Mouse (Mus musculus) left cerebral cortex, adult 8-10 months (tissue): ENCODE results near the gene Arid1b. TPM values are rescaled to one million over a fixed set of nuclear protein-coding genes. Genes with fewer than 3 reads are reported as not detected.

Source experiments
- DNase-seq, 2 experiments: peaks; one replicate each; pipeline ENCODE4 v3.0.0; 2022; ENCODE audit warnings: low spot score in 2 of 2
- total RNA-seq, 4 experiments: library from RNA; stranded (reverse); gene quantifications; 2 replicates each; pipeline ENCODE4 v1.2.4; 2022

Gene Arid1b
- total RNA-seq, 4 experiments from 2014 or later, result 70.1 to 83.9 (median 72.5) TPM

DNA sequence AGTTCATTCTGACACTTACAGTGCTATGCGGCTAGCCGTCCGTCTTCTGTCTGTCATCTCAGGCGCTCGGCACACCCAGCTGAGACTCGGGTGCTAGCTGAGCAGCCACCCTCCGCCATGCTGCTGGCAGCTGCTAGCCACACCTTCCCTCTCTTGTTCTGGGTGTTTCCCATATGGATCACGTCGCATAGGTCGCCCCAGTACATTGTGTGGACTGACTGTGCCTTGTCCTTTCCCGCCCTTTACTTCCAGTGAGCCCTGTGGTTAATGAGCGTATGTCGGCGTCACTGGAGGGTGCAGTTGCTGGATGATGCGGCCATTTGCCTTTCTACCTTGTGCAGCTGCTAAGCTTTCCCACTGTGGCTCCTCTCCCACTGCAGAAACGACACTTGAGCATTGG, 59.1 kb downstream of the Arid1b start:
- DNase-seq, result no peak

DNA sequence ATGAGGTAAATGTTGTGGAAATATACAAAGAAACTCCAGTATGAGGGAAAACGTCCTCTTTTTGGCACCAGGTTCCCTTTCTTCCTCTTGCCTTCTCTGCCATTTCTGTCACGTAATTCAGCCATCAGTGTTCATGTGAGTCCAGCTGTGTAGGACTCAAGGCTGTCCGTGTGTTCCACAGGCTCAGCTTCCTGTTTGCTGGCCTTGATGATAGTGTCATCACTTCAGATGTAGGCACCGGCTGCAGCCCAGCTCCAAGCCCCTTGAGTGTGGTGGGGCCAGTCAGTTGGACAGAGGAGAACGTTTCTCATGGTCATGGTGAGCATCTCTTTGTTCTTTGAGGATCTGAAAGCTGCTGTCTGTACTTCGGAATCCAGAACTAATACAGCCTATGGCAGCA, 61.3 kb downstream of the Arid1b start:
- DNase-seq, result no peak

DNA sequence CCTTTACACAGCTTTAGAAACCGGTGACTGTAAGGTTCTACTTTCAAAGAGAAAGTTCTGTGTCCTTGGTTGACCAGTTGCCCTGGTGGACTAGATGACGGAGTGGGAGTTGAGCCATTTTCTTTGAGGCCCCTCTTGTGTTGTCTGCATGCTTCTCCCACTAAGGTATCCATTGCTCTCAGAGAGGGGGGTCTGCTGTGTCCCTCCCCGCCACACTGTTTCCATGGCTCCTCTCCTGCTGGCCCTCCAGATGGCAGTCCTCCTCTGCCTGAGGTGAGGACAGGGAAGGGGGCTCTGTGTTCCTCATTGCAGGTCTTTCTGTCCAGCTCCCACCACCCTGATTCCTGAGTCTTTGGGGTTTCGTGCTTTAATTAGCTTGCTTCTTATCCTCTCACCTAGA, 62.5 kb downstream of the Arid1b start:
- DNase-seq, result no peak

DNA sequence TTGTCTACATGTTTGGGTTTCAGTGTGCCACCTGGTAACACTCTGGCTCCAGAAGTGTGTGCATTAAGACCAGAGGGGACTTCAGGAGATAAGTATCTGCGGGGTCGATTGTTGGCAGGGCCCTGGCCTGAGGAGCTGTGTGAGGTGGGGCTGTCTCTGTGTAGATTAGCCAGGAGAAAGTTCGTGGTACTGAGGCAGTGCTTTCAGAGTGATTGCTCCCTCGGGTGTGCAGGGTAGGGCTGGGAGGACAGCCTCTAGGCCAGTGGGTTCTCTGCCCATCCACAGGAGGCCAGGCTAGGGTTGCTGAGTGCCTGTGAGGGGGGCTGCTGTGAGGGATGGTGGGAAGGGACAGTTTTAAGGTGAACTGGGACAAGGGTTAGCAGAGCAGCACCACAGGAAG, 63.2 kb downstream of the Arid1b start:
- no peak for DNase-seq

DNA sequence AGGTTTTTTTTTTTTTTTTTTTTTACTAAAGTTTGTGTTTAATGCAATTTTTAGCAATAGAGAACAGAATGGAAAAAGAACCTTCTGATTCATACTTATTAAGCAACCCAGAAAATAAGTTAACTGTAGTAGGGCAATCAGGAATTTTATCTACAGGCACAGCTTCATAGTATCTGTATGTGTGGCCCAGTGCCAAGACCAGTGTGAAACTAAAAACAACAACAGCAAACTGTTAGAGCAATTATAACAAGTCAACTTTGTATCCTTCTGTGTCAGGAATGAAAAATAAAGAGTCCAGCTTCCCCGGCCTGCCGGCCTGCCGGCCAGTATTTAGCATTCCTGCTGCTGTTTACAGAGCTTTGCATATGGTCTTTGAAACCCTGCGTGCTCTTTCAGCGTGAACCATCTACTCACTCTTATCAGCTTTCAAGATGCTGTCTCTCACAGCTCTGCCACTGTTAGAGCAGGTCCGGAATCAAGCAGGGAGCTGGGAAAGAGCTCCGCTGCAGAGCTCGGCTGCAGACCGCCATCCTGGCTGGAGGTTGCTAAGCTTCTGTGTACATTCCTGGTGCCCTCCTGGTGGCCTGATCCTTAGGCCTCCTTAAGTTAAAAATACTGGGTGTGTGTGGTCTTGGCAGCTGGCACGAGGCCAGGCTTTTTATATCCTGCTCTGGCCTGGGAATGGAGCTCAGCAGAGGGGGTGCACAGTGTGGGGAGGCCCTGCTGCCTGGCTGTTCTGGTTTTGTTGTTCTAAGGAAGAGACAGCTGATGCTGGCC, 64.0 kb downstream of the Arid1b start:
- DNase-seq, result peak in 1 of 2 experiments; percentile 29

DNA sequence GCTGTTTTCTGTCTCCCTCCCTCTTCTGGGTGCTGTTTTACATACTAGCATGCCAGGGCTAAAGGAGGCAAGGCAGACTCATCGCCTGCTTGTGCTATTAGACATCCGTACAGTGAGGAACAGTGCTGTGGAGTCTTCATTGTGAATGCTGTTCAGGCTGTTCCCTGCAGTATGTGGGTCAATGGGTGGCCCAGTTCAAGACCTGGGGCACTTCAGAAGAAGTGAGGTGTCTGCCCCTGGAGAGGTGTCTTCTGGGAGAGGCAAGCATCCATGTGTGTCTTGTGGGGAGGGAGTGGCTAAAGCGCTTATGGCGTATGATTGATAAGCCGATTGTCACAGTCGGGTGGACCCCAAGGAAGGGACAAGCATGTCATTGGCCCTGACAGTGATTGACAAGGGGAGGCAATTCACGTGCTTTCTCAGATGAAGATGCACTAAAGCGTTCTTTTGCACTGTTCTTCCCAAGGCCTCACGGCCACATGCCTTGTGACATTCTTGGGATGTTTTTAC, 65.0 kb downstream of the Arid1b start:
- DNase-seq, result no peak

DNA sequence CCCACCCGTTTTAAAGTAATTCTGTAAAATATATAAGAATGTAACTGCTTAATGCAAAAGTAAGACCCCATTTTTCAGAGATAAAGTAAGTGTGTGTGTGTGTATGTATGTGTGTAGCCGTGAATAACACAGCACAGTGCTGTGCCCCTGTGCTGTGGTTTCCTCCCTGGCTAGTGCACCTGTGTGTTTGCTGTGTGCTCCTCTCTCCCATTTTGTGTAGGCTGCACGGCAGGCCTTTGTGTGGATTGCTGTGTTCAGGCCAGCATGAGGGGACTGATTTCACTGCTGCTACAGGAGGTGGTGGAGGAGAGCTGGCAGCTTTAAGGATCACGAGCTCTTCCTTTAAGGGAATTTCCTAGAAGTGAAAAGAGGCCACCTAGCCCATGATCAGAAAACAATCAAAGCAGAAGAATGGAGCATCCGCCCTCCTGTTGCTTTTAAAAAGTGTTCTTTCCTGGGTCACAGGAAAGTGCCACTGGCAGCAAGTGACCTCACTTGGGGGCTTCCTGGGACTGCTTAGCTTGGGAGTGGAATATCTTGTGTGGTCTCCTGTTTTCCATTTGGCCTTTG, 66.5 kb downstream of the Arid1b start:
- DNase-seq, result no peak

DNA sequence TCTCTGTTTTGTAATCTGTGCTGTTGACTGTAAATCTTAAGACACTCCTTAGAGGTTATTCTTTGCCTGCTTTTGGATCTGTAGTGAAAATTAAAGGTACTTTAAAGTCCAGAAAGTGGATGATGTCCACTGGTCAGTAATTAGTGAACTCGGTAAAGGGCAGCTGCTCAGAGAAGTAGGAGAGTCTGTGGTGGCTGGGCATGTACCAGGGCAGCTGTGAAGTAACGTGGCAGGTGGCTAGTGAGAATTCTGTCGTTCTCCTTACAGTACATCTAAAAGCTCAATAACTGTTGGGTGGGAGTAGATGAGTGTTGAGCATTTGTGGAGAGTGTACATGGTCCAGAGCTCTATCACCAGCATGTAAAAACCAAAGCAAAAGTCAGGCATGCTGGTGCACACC, 67.1 kb downstream of the Arid1b start:
- no peak for DNase-seq

DNA sequence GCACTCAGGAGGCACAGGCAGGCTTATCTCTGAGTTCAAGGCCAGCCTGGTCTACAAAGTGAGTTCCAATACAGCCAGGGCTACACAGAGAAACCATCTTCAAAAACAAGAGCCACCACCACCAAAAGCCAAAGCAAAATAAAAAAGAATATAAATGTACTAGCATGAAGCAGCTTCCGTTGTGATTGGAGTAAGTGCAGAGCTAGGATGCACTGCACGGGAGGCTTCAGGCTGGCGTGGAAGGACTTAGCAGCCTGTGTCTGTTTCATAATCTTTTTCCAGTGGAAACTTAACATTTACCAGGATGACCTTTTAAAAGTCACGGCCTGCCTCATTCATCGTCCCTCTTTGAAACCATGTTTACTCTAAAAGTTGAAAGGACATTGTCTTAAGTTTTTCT, 67.5 kb downstream of the Arid1b start:
- no peak for DNase-seq

DNA sequence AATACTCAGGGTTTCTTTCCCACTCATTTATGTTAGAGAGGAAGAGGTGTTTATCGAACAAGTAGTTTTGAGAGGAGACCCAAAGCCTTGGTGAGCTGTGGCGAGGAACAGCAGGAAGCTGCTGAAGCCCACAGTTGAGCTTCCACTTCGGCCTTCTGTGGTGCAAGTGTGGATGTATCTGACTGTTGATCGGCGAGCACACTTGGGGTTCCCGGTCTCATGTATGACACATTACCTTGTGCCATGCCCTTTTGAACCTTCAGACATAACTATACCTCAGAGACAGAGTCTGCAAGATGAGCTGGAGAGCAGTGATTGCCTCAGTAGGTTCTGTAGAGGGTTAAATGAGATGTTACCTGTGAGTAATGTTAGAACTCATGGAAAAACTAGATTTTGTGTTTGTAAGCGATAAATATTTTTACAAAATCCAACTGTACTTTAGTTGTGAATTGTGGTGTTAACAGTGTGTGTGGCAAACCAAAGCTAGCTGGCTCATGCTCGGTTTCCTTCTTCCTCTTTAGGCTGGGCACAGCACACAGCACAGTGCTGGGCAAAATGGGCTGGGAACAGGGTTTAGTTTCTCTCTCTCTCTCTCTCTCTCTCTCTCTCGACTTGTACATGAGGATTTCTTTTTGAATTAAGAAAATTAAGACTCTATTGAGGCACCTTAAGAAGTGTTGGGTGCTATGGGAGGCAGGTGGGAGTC, 69.5 kb downstream of the Arid1b start:
- DNase-seq, result no peak

DNA sequence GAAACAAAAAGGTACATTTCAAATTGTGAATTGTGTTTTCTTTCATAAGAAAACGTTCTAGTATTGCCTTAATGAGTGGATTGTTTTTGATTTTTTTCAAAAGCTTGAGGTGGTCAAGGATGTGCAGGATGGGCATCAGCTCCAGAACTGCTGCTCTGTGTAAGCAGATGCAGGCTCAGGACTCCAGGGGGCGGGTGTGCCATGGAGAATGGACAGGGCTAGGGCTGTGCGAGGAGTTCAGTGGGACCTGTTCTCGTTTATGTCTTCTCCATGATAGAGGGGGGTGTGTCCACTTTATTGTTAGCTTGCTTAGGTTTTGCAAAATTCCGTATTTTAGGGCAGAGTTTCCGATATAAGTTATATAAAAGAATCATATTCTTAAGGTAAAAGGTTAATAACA, 70.6 kb downstream of the Arid1b start:
- no peak for DNase-seq

DNA sequence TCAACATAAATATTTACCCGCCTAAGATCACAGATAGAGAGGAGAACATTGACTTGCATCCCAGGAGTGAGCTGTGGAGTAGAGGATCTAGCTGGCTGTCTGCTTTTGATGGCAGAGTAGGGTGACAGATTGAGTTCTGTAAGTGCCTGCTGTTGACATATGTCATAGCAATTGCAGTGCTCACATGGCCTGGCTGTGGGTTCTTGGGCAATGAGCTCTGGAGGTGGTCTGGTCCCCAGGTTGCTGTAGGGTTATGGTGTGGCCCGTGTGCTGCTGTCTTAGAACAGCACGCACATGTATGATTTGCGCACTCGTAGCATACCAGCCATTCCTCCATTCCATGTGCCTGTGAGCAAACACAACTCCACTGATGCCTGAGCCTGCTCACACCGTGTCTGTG, 71.1 kb downstream of the Arid1b start:
- DNase-seq, result no peak

DNA sequence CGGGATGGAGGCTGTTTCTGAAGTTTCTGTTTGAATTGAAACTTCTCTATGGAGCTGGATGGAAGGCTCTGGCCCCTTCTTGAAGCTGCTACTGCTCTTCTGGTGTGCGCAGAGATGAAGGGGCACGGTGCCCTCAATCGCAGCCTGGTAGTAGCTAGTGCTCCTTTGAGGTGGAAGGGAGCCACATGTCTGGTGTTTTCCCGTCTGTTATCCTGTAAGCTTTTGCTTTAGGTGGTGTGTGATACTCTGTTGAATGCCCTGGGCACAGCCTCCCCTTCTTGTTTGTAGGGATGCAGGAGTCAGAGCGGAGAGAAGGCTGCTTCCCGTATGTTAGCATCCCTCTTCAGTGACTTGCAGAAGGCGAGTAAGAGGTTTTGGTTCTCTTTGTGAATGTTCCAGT, 72.7 kb downstream of the Arid1b start:
- DNase-seq, result no peak

DNA sequence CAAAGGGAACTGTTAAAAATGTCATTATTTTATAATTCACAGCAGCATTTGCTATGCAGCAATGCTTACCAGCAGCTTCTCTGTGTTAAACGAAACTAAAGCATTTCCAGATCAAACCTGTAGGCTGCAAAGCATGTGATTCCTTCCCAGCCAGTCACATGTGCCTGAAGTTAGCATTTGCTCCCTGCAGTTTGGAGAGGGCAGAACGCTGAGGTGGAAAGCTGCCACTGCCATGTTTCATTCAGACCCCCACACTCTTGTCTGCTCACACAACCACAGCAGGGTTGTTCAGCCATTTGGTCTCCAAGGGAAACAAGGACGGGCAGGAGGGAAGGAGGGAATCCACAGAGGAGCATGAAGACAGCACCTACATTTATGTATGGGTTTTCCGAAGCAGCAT, 73.1 kb downstream of the Arid1b start:
- no peak for DNase-seq

DNA sequence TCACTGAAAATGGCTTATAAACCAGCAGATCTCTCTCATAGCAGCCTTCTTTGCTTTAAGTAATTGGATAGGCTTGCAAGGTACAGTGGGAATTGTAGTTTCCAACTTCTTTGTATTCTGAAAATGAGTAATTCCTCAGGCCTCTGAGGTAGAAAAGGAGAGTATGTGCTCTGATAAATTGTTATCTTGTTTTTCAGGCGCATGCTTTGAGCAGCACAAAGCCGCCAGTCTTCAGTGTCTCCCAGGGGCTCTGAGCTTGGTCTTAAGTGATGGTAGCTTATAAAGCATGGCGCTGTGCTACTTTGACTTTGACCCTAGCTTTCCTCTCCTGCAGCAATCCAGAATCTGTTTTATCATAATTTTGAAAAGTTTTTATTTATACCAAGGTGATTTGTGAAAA, 76.3 kb downstream of the Arid1b start:
- no peak for DNase-seq

DNA sequence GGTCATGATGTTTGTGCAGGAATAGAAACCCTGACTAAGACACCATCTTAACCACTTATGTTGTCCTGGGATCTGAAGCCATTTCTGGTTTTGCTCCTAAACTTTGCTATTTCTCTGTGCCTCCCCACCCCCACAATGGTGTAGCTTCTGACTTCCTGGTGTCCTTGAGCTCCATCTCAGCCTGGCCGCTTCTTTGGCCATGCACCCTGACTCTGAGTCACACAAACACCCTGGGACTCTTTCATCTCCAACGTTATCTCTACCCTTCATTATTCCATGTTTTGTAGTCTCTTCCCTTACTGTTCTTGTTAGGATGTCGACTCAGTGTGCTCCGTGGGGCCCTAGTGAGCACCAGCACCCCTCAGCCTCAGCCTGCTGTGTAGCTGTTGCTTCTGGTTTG, 78.4 kb downstream of the Arid1b start:
- no peak for DNase-seq

DNA sequence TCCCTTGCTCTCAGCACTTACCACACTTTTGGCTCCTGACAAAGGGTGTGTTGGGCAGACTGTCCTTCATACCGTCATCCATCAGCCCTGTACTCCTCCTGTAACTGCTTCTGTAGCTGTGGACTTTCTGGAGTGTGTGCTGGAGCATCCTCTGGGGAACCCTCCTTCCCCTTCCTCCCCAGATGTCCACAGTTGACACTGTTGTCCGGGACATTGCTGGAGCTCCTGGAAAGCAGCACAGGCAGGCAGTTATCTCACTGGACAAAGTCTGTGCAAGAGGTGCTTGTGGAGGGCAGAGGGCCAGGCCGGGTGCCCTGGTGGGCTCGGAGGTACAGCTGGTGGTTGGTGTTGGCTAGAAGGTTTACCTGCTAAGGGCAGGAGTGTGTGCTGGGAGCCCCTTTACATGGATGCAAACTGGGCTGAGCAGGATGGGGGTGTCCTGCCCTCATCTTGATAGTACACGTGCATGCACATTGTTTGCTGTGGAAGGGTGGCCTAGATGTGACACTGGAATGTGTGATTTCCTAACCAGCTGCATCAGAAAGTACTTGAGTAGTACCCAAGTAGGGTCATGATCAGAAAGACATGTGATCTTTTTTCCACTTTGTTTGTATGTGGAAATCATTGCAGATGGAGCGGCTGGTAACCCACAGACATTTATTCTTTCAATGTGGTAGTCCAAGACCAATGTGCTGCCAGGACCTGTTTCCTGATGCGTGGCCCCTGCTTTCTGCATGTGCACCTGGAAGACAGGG, 80.8 kb downstream of the Arid1b start:
- no peak for DNase-seq

DNA sequence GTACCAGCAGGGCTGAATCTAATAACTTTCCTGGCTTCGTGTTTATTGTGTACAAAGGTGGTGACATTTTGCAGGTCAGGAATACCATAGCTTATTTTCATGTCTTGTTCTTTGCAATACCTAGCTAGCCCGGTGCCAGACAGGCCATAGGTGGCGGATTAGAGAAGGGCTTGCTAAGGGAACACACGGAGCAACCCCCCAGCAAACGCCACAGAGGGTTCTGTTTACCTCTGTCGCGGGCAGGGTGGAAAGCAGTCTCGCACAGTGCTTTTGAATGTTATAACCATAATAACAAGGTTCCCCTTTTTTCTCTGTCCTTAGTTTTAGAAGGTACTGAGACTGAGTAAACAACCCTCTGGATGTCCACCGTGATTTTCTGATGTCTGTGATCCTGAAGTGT, 83.9 kb downstream of the Arid1b start:
- no peak for DNase-seq

DNA sequence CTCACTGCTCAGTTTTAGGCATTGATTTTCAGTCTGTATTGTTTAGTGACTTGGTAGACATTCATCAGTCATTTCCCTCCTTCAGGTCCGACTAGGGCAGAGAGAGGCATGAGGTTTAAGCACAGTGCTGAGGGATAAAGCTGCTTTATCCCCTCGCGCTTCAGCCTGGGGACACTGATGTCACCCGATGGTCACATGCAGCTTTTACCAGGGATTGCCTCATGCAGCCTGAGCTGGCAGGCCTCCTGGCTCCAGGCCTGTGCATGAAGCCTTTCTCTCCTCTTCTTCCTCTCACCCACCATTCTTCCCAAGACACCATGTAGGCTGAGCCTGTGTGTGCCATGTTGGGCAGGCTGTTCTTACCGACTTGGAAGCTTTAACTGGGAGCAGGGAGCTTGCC, 84.4 kb downstream of the Arid1b start:
- no peak for DNase-seq

DNA sequence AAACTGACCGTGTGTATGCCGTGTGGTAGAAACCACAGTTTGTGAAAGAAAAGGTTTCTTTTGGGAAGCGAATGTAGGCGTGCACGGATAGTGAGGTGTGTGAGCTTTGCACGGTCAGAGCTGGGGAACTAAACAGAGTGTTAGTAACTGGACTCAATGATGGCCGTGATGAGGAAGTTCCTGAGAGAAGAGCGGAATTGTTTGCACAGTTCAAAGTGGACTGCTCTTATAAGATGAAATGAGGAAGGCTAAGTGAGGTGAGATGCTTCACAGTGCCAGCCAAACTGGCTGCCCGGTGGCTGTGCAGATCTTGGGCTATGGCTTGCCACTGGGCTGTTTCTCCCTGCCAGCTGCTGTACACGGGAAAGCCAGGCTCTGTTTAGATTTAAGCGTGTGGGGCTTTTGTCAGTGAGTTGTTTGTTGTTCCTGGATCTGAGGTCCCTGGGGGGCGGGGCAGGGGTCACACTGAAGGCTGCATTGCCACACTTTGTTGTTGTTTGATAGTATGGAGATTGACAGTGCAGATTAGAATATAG, 86.8 kb downstream of the Arid1b start:
- no peak for DNase-seq

DNA sequence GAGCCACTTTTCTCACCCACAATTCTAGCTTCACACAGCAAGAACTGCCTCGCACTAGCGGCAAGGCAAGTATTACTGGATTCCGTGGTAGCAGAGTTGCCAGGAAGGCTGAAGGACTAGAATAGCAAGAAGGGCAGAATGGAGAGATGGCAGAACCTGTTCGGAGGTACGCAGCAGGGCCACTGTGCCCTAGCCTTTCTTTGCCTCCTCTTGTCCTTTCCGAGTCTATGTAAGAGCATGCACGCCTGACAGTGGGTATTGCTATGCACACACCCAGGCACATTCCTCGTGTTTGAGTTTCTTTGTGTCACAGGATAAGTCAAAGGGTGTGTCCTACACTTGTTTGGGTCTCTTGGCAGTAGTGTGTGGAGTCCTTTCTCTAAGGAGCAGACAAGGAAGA, 88.1 kb downstream of the Arid1b start:
- no peak for DNase-seq

DNA sequence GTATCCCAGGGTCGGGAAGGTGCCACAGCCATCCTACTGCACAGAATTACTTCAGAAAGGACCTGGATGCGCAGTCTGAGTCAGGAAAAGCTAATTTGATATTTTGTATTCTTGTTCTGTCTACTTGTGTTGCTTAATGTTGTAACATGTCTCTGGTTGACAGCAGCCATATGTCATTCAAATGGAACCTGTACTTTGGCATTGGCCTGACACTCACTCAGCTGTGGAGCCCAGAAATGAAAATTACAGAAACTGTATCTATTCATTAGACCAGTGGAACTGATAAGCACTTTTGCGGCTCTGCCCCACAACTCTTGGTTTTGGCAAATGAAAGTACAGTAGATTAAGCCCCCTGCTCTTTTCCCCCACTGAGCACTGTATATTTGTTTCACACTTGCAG, 89.4 kb downstream of the Arid1b start:
- no peak for DNase-seq
